Mouse (Mus musculus): Measurements from ENCODE around the gene Zfp319. TPM values are rescaled to one million over a fixed set of nuclear protein-coding genes. Genes with fewer than 3 reads are reported as not detected.
"Not testable (repeated sequence)": the region's sequence is repeated elsewhere in the genome, so short reads cannot be mapped to it uniquely, and the experiment has no call there.

Gene Zfp319
- total RNA-seq (2014; rRNA removed) (18.3 and 21.0 TPM in 2 replicates), polyA plus RNA-seq (2015; fragmentation: Nextera tagmentation; extraction: Ambion mirVana) (9.2 and 10.5 TPM in 2 replicates)

GRCm38 (mm10) chr8:95331720-95332436, at the start of gene Zfp319, which contains the start of gene Usb1:
Gene Zfp319, minus strand, starts transcription at chr8:95331950.
Gene Usb1, plus strand, starts transcription at chr8:95332284.
- H3K36me3 ChIP-seq (ENCODE audit: insufficient read depth, low read length), result peaks cover 24% of the 10 kb centered on the region
- H3K9me3 ChIP-seq (ENCODE audit: low read length), result no peaks in the 10 kb centered on the region
- peak; percentile 95 for DNase-seq (ENCODE audit: low spot score)
- ATAC-seq, result peak; percentile 93
- peak within 1 kb of the TSS; percentile 79 for H3K4me2 ChIP-seq (ENCODE audit: low read depth, low read length)
- peaks cover 11% of the 10 kb centered on the region for H3K4me1 ChIP-seq (ENCODE audit: insufficient read depth, low read length)
- peak; percentile 76 for TF ChIP-seq CTCF (IDR thresholded peaks at IDR 0.05; ENCODE audit: low read depth)
- no peaks in the 10 kb centered on the region for H3K27me3 ChIP-seq (ENCODE audit: insufficient read depth, low read length)
- peak within 1 kb of the TSS; percentile 86 for H3K9ac ChIP-seq (replicated peaks; ENCODE audit: low read length)
- WGBS, result 3% methylated on average over 66 of the region's 80 CpGs
- H3K27ac ChIP-seq, result peak within 1 kb of the TSS; percentile 92
- peak within 1 kb of the TSS; percentile 63 for H3K4me3 ChIP-seq (ENCODE audit: low read length)

DNA sequence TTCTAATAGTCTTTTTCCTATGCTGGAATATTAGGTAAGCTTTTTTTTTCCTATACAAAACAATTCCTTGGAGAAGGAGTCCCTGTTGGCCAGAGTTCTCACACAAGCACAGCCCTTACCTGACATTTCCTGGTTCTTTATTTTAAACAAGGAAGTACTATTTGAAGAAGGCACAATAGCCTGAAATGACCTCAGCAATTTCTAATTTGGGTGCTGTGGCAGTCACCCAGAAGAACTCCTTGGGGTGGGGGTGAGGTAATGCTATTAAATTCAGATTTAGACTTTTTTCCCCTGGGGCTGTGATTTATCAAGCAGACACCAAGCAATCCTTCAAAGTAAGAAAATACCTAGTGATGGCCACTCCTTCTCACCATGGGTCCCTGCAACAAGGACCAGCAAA, 49.2 kb upstream of the Zfp319 start:
- TF ChIP-seq CTCF (IDR thresholded peaks at IDR 0.05; ENCODE audit: low read depth), result no peak
- Histone ChIP-seq H3K27ac (no peak overlapping the region), H3K9me3 (ENCODE audit: low read length) (no peaks in the 10 kb centered on the region), H3K4me3 (ENCODE audit: low read length) (no peak overlapping the region), H3K4me2 (ENCODE audit: low read depth, low read length) (no peak overlapping the region), H3K9ac (replicated peaks; ENCODE audit: low read length) (no peak overlapping the region), H3K27me3 (ENCODE audit: insufficient read depth, low read length) (no peaks in the 10 kb centered on the region), H3K4me1 (ENCODE audit: insufficient read depth, low read length) (no peaks in the 10 kb centered on the region), H3K36me3 (ENCODE audit: insufficient read depth, low read length) (no peaks in the 10 kb centered on the region)
- ATAC-seq (no peak), DNase-seq (ENCODE audit: low spot score) (no peak)

GRCm38 (mm10) chr8:95378928-95379327, 47.2 kb upstream of the Zfp319 start:
- H3K36me3 ChIP-seq (ENCODE audit: insufficient read depth, low read length); H3K4me1 ChIP-seq (ENCODE audit: insufficient read depth, low read length); H3K27me3 ChIP-seq (ENCODE audit: insufficient read depth, low read length); H3K9me3 ChIP-seq (ENCODE audit: low read length); DNase-seq (ENCODE audit: low spot score); ATAC-seq; H3K4me2 ChIP-seq (ENCODE audit: low read depth, low read length); H3K4me3 ChIP-seq (ENCODE audit: low read length); H3K9ac ChIP-seq (replicated peaks; ENCODE audit: low read length); H3K27ac ChIP-seq: not testable (repeated sequence)
- 96% methylated on average over 11 of the region's 11 CpGs for WGBS

GRCm38 (mm10) chr8:95377863-95378291, 46.1 kb upstream of the Zfp319 start:
- Histone ChIP-seq H3K9me3 (ENCODE audit: low read length) (no peaks in the 10 kb centered on the region), H3K27ac (no peak overlapping the region), H3K4me3 (ENCODE audit: low read length) (no peak overlapping the region), H3K9ac (replicated peaks; ENCODE audit: low read length) (no peak overlapping the region), H3K27me3 (ENCODE audit: insufficient read depth, low read length) (no peaks in the 10 kb centered on the region), H3K36me3 (ENCODE audit: insufficient read depth, low read length) (no peaks in the 10 kb centered on the region), H3K4me1 (ENCODE audit: insufficient read depth, low read length) (no peaks in the 10 kb centered on the region), H3K4me2 (ENCODE audit: low read depth, low read length) (no peak overlapping the region)
- no peak for TF ChIP-seq CTCF (IDR thresholded peaks at IDR 0.05; ENCODE audit: low read depth)
- WGBS, result 46% methylated on average over 7 of the region's 7 CpGs
- DNase-seq (ENCODE audit: low spot score) (no peak), ATAC-seq (no peak)

GRCm38 (mm10) chr8:95377101-95377500, 45.4 kb upstream of the Zfp319 start:
- no peak overlapping the region for H3K4me3 ChIP-seq (ENCODE audit: low read length)
- DNase-seq (ENCODE audit: low spot score), result no peak

GRCm38 (mm10) chr8:95376309-95376999, 44.7 kb upstream of the Zfp319 start:
- H3K4me3 ChIP-seq (ENCODE audit: low read length), result no peak overlapping the region
- peaks cover 3% of the 10 kb centered on the region; the same call in 1 of the 2 replicates for H3K36me3 ChIP-seq (ENCODE audit: insufficient read depth, low read length)
- DNase-seq (ENCODE audit: low spot score), result no peak
- TF ChIP-seq CTCF (IDR thresholded peaks at IDR 0.05; ENCODE audit: low read depth), result no peak
- H3K27me3 ChIP-seq (ENCODE audit: insufficient read depth, low read length), result no peaks in the 10 kb centered on the region
- H3K4me1 ChIP-seq (ENCODE audit: insufficient read depth, low read length), result no peaks in the 10 kb centered on the region
- H3K9me3 ChIP-seq (ENCODE audit: low read length), result no peaks in the 10 kb centered on the region
- ATAC-seq, result no peak
- no peak overlapping the region for H3K9ac ChIP-seq (replicated peaks; ENCODE audit: low read length)
- no peak overlapping the region for H3K4me2 ChIP-seq (ENCODE audit: low read depth, low read length)
- H3K27ac ChIP-seq, result peak overlapping the region; percentile 3; the same call in 1 of the 2 replicates
- 89% methylated on average over 12 of the region's 12 CpGs for WGBS

More at GRCm38 (mm10) chr8:95377101-95377500, 45.4 kb upstream of the Zfp319 start:
- TF ChIP-seq CTCF (IDR thresholded peaks at IDR 0.05; ENCODE audit: low read depth), result no peak
- WGBS, result 89% methylated on average over 4 of the region's 4 CpGs
- Histone ChIP-seq H3K9ac (replicated peaks; ENCODE audit: low read length) (no peak overlapping the region), H3K9me3 (ENCODE audit: low read length) (no peaks in the 10 kb centered on the region), H3K4me1 (ENCODE audit: insufficient read depth, low read length) (no peaks in the 10 kb centered on the region), H3K27me3 (ENCODE audit: insufficient read depth, low read length) (no peaks in the 10 kb centered on the region), H3K4me2 (ENCODE audit: low read depth, low read length) (no peak overlapping the region), H3K36me3 (ENCODE audit: insufficient read depth, low read length) (peaks cover 3% of the 10 kb centered on the region; the same call in 1 of the 2 replicates), H3K27ac (no peak overlapping the region)
- ATAC-seq, result no peak

Measured in hindbrain, postnatal 0 days (tissue).